Mouse (Mus musculus) lung, postnatal 0 days (tissue): Measurements from ENCODE around the gene Ada. TPM values are rescaled to one million over a fixed set of nuclear protein-coding genes. Genes with fewer than 3 reads are reported as not detected.
A peak's percentile ranks its signal among the peaks of the same experiment; 100 is the strongest.

Experiments used
- ATAC-seq: fragments of 200-750 bp; cut with Nextera tagmentation; 2 replicates; pipeline ENCODE4 v1.8.0; 2017; ENCODE audit warnings: moderate library complexity
- DNase-seq: peaks from one replicate; pipeline ENCODE4 v3.0.0-alpha.2; 2016; ENCODE audit warnings: low spot score
- H3K27ac ChIP-seq: fragments of 300-500 bp; sonication (generic); 2 replicates; pipeline ENCODE4 v1.5.1; 2014; ENCODE audit warnings: antibody characterized with exemption, mild to moderate bottlenecking, low read length, mixed read lengths
- H3K27me3 ChIP-seq: fragments of 300-500 bp; sonication (generic); replicated peaks from 2 replicates; pipeline ENCODE4 v1.6.1; 2014; ENCODE audit warnings: low read length, mixed read lengths; ENCODE audit not compliant: insufficient read depth
- H3K36me3 ChIP-seq: fragments of 300-500 bp; sonication (generic); 2 replicates; pipeline ENCODE4 v1.6.1; 2014; ENCODE audit warnings: low read length, mixed read lengths; ENCODE audit not compliant: insufficient read depth
- H3K4me1 ChIP-seq: fragments of 300-500 bp; sonication (generic); 2 replicates; pipeline ENCODE4 v1.6.1; 2014; ENCODE audit warnings: antibody characterized with exemption, low read depth, low read length, mixed read lengths; ENCODE audit not compliant: insufficient read depth
- H3K4me2 ChIP-seq: fragments of 300-500 bp; sonication (generic); replicated peaks from 2 replicates; pipeline ENCODE4 v1.6.1; 2014; ENCODE audit warnings: low read depth, mild to moderate bottlenecking, low read length, moderate library complexity, mixed read lengths
- H3K4me3 ChIP-seq: fragments of 300-500 bp; sonication (generic); 2 replicates; pipeline ENCODE4 v1.5.1; 2014; ENCODE audit warnings: low read depth, low read length
- H3K9ac ChIP-seq: fragments of 300-500 bp; sonication (generic); replicated peaks from 2 replicates; pipeline ENCODE4 v1.6.1; 2014; ENCODE audit warnings: low read depth, mild to moderate bottlenecking
- H3K9me3 ChIP-seq: fragments of 300-500 bp; sonication (generic); 2 replicates; pipeline ENCODE4 v1.6.1; 2016; ENCODE audit warnings: low read length, mixed read lengths
- CTCF ChIP-seq: IDR thresholded peaks from 2 replicates; pipeline ENCODE4 v1.5.1; 2016; ENCODE audit warnings: antibody characterized with exemption, mild to moderate bottlenecking
- EP300 ChIP-seq: IDR thresholded peaks from 2 replicates; pipeline ENCODE4 v1.6.1; 2016; ENCODE audit warnings: antibody characterized with exemption, mild to moderate bottlenecking, control low read depth
- WGBS: fragments of 180-500 bp; shearing (Covaris S2); extraction: QIAGEN DNeasy Blood & Tissue Kit; methylation state at CpG from one replicate; pipeline ENCODE4 v1.1.7; 2014; 5-methylcytosine and 5-hydroxymethylcytosine counted together
- polyA plus RNA-seq: library from polyadenylated mRNA; unstranded; fragments of >200 nt; fragmentation: Nextera tagmentation; extraction: Ambion mirVana; gene quantifications from 2 replicates; pipeline ENCODE4 v1.2.1, GENCODE M21; 2015

The Ada gene
- polyA plus RNA-seq, 1 experiment from 2014 or later: 3.6 TPM

DNA sequence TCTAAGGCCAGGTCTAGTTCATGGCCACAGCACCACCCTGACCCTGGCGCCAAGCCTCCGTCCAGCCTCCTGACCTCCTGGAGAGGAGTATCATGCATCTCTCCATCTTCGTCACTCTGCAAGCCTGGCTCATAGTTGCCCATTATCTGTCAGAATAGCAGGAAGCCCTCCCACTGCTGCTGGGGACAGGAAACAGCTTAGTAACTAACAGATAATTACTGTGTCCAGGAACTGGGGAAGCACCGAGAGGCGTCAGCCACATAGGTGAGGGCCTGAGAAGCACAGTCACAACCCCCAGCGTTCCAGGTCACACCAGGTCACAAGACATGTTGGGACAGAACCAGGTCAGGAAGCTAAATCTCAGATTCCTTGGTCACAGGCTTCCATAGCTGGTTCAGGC is 6.7 kb downstream of the Ada start:
- DNase-seq (peak; percentile 37), ATAC-seq (peak; percentile 79)
- no peak overlapping the region for H3K4me3 ChIP-seq
- 42% methylated on average over 6 of the region's 6 CpGs for WGBS
- TF ChIP-seq EP300 (no peak), CTCF (no peak)
- no peaks in the 10 kb centered on the region; the same call in 1 of the 2 replicates for H3K4me1 ChIP-seq
- H3K9ac ChIP-seq: no peak overlapping the region
- no peaks in the 10 kb centered on the region for H3K9me3 ChIP-seq
- no peak overlapping the region for H3K4me2 ChIP-seq
- no peak overlapping the region for H3K27ac ChIP-seq
- no peaks in the 10 kb centered on the region for H3K36me3 ChIP-seq
- H3K27me3 ChIP-seq: no peaks in the 10 kb centered on the region; the same call in 1 of the 2 replicates

DNA sequence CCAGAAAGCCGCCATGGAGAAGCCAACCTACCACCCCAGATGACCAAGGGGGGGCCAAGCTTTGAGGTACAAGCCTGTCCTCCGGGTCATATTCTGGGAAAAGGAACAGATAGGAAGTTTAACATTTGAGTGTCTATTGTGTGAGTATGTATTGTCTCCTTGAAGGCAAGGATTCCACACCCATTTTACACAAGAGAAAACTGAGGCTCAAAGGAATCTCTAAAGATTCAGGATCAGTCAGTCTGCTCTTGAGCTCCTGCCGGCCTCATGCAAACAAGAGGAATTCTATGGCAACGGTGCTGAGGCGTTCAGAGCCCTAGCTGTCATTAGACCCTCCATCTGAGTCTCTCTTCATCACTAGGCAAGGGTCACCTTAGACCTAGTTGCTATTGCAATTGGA is 7.4 kb downstream of the Ada start:
- Histone ChIP-seq H3K27ac (no peak overlapping the region), H3K4me2 (no peak overlapping the region), H3K27me3 (no peaks in the 10 kb centered on the region), H3K4me3 (no peak overlapping the region), H3K4me1 (no peaks in the 10 kb centered on the region; the same call in 1 of the 2 replicates), H3K9me3 (no peaks in the 10 kb centered on the region), H3K9ac (no peak overlapping the region), H3K36me3 (no peaks in the 10 kb centered on the region)
- WGBS: 49% methylated on average over 5 of the region's 5 CpGs
- TF ChIP-seq EP300 (no peak), CTCF (no peak)
- DNase-seq: no peak
- no peak for ATAC-seq

DNA sequence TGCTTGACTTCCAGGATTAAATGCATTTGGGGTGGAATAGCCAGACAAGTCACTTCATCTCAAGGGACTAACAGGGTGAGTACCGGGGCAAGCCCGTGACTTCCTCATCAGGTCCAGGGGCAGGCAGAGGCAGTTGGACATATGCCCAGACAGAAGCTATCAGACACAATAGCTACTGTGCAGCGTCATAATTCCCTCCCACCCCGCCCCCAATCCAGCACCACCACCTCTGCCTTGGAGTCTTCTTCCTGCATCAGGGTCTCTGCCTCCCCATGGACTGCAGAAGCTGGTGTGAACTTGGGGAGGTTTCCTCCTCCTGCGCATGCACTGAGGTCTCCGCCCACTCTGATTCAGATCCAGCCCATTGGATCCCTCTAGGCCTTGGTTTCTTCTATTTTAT is 14.1 kb downstream of the Ada start:
- ATAC-seq (peak; percentile 76), DNase-seq (peak; percentile 63)
- no peak overlapping the region for H3K4me3 ChIP-seq
- 34% methylated on average over 5 of the region's 6 CpGs for WGBS
- H3K9ac ChIP-seq: no peak overlapping the region
- no peak overlapping the region for H3K4me2 ChIP-seq
- H3K9me3 ChIP-seq: no peaks in the 10 kb centered on the region
- H3K4me1 ChIP-seq: no peaks in the 10 kb centered on the region
- TF ChIP-seq CTCF (no peak), EP300 (no peak)
- H3K27me3 ChIP-seq: no peaks in the 10 kb centered on the region
- no peaks in the 10 kb centered on the region for H3K36me3 ChIP-seq
- no peak overlapping the region for H3K27ac ChIP-seq

DNA sequence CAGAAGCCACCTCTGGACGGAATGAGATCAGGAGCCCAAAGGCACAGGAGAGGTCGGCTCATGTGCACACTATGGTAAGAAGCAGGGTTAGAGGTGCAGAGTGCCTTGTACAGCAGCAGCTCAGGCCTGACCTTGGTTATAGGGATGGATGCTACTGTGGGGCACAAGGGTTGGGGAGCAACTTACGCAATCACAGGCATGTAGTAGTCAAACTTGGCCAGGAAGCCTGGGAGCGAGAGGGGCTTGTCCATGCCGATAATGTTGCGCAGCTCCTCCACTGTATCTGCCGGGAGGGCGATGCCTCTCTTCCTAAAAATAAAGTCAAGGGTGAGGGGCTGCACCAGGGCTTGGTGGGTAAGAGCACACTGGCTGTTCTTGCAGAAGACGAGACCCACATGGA is 14.9 kb downstream of the Ada start:
- Histone ChIP-seq H3K27me3 (no peaks in the 10 kb centered on the region), H3K27ac (no peak overlapping the region)

DNA sequence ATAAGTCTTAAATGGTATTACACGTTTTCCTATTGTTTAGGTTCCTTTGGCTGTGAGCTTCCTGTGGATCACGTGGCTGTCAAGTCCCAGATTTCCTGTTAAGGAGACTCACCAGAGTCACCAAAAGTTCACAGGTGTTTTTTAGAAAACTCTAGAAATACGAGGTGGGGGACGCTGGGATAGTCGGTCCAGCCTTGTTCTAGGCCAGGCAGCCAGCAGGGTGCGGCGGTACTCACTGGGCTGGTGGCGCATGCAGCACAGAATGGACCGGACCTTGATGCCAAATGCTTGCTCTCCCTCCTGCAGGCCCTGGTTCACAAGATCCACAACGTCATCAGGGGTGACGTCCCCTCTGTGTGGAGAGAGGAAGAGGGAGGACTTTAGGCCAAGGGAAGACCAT is 18.0 kb downstream of the Ada start:
- TF ChIP-seq EP300 (no peak), CTCF (no peak)
- 68% methylated on average over 11 of the region's 11 CpGs for WGBS
- Histone ChIP-seq H3K36me3 (no peaks in the 10 kb centered on the region), H3K27ac (no peak overlapping the region), H3K4me3 (no peak overlapping the region), H3K27me3 (no peaks in the 10 kb centered on the region), H3K9ac (no peak overlapping the region), H3K9me3 (no peaks in the 10 kb centered on the region), H3K4me1 (no peaks in the 10 kb centered on the region), H3K4me2 (no peak overlapping the region)
- DNase-seq: no peak
- ATAC-seq: no peak

More for the DNA sequence above, 14.9 kb downstream of the Ada start:
- 81% methylated on average over 9 of the region's 9 CpGs for WGBS
- no peak for ATAC-seq
- Histone ChIP-seq H3K36me3 (no peaks in the 10 kb centered on the region), H3K9ac (no peak overlapping the region), H3K4me3 (no peak overlapping the region), H3K4me1 (no peaks in the 10 kb centered on the region), H3K4me2 (no peak overlapping the region), H3K9me3 (no peaks in the 10 kb centered on the region)
- TF ChIP-seq CTCF: no peak
- no peak for TF ChIP-seq EP300
- DNase-seq: no peak

DNA sequence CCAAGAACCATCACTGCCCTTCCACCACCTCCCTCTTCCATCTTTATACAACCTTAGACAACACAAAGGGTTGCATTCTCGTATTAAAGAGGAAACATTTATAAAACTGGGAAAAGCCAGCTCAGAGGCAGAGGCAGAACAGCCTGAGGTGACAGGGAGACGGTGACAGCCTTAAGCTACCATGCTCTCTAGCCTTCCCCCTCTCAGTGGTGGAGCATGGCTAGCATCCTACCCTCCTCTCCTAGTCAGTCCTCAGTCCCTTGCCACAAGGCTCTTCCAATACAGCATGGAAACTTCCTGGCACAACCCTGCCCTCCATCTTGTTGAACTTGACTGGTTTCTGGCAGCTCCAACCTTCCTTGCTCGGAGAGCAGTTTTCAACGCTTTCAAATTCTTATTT is 21.7 kb downstream of the Ada start:
- 73% methylated on average over 4 of the region's 4 CpGs for WGBS
- H3K27me3 ChIP-seq: no peaks in the 10 kb centered on the region
- no peaks in the 10 kb centered on the region for H3K9me3 ChIP-seq
- H3K27ac ChIP-seq: no peak overlapping the region
- no peak for TF ChIP-seq EP300
- TF ChIP-seq CTCF: no peak
- H3K36me3 ChIP-seq: no peaks in the 10 kb centered on the region
- no peak overlapping the region for H3K9ac ChIP-seq
- no peak overlapping the region for H3K4me2 ChIP-seq
- H3K4me3 ChIP-seq: no peak overlapping the region
- DNase-seq (no peak), ATAC-seq (no peak)
- no peaks in the 10 kb centered on the region for H3K4me1 ChIP-seq
